Mouse (Mus musculus) thymus, adult 2 months (tissue): ENCODE data around the gene Dpyd. TPM values are rescaled to one million over a fixed set of nuclear protein-coding genes. Genes with fewer than 3 reads are reported as not detected.

Experiments
- DNase-seq: peaks from one replicate; pipeline ENCODE4 v3.0.0; 2021
- H3K27ac ChIP-seq: fragments of 200-500 bp; 2 replicates; pipeline ENCODE4 v1.5.1; 2012; ENCODE audit warnings: low read length, control low read depth; ENCODE audit not compliant: control insufficient read depth, insufficient read depth
- H3K27me3 ChIP-seq: fragments of 200-500 bp; 2 replicates; pipeline ENCODE4 v1.6.1; 2012; ENCODE audit warnings: mild to moderate bottlenecking, low read length, moderate library complexity, mixed read lengths; ENCODE audit not compliant: control insufficient read depth, insufficient read depth
- H3K36me3 ChIP-seq: fragments of 200-500 bp; 2 replicates; pipeline ENCODE4 v1.6.1; 2012; ENCODE audit warnings: mild to moderate bottlenecking, low read length, moderate library complexity; ENCODE audit not compliant: control insufficient read depth, insufficient read depth
- H3K4me1 ChIP-seq: fragments of 200-500 bp; replicated peaks from 2 replicates; pipeline ENCODE4 v1.6.1; 2012; ENCODE audit warnings: low read length; ENCODE audit not compliant: control insufficient read depth, insufficient read depth
- H3K4me3 ChIP-seq: fragments of 200-500 bp; 2 replicates; pipeline ENCODE4 v1.5.1; 2012; ENCODE audit warnings: mild to moderate bottlenecking, low read length, control low read depth, moderate library complexity; ENCODE audit not compliant: control insufficient read depth, insufficient read depth
- CTCF ChIP-seq: fragments of 200-500 bp; IDR thresholded peaks from 2 replicates; pipeline ENCODE4 v1.5.1; 2012; ENCODE audit warnings: mild to moderate bottlenecking, control low read depth, low read length, moderate library complexity, borderline replicate concordance; ENCODE audit not compliant: control insufficient read depth, poor library complexity, insufficient read depth; ENCODE audit errors: extremely low read depth
- POLR2A ChIP-seq: fragments of 200-500 bp; IDR thresholded peaks from 2 replicates; pipeline ENCODE4 v1.6.1; 2012; ENCODE audit warnings: mild to moderate bottlenecking, low read length, control low read depth, moderate library complexity; ENCODE audit not compliant: control insufficient read depth, poor library complexity, insufficient read depth; ENCODE audit errors: extremely low read depth
- WGBS: fragments of 180-500 bp; shearing (Covaris S2); methylation state at CpG from one replicate; pipeline ENCODE4 v1.1.7; 2018; 5-methylcytosine and 5-hydroxymethylcytosine counted together
- polyA plus RNA-seq: library from polyadenylated mRNA; depleted of rRNA; stranded (reverse); fragments of >200 nt; gene quantifications from 2 replicates; pipeline ENCODE4 v1.2.3, GENCODE M21; 2012

Gene Dpyd
- polyA plus RNA-seq, 1 experiment = 0.85 TPM

DNA sequence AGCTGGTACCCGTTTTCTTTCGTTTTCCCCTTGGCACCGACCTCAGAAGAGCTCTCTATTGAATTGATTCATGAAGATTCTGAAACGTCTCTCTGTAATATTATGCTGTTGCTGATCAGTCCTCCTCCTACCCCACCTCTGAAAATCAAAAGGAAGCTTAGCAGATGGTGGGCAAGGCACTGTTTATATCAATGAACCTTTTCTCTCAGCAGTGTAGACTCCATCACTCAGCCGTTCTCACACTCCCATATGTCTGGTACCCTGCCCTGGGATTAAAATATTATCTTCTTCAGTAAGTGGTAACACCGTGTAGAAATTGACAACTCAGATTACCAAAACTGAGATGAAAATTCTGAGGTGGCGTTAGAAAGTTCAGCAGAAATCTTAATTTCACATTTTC, 767.1 kb downstream of the Dpyd start:
- Histone ChIP-seq H3K27ac (no peak overlapping the region), H3K27me3 (no peaks in the 10 kb centered on the region), H3K4me1 (no peaks in the 10 kb centered on the region), H3K4me3 (no peak overlapping the region), H3K36me3 (no peaks in the 10 kb centered on the region)
- TF ChIP-seq CTCF (no peak), POLR2A (no peak)
- no peak for DNase-seq
- 85% methylated on average over 7 of the region's 7 CpGs for WGBS

DNA sequence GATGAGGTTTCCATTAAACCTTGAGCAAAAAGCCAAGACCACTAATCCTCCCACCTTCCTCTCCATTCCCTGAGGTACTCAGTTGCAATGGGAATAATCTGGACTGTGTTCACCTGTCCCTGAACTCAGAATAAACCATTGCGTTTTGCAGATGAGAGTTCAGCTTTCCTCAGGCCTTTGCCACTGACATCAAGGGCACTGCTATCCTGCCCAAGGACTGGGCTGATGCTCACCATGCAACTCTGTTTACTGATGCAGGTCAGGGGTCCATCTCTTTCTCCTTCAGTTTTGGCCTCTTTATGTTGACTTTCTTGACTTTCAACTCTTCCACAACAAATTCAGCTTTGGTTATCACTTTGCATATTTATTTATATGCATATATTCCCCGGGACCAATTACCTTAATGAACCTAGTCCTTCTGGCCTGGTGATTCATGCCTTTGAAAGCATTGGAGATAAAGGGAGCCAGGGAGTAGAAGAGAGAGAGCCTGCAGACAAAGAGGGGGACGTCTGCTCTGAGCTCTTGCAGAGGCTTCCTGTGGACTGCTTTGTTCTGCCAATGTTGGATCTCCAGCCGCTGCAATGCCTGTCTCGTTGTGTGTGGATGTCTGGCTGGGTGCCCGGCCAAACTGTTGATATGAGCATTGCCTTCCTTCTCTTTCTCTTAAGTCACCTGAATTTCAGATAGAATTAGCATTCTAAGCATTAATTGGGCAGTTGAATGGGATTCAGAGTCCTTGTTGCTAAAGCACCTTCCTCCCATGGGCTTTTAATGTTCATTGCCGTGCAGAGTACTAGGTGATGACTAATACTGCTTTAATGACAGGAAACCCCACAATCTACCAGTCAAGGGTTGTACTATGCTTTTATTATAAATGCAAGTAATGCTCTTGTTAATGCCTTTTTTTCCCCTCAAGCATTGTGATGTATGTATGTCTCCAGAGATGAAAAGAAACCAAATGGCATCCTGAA, 771.7 kb downstream of the Dpyd start:
- Histone ChIP-seq H3K4me3 (no peak overlapping the region), H3K4me1 (no peaks in the 10 kb centered on the region), H3K27ac (no peak overlapping the region), H3K27me3 (no peaks in the 10 kb centered on the region), H3K36me3 (no peaks in the 10 kb centered on the region)
- DNase-seq = no peak
- TF ChIP-seq CTCF (no peak), POLR2A (no peak)
- WGBS = 59% methylated on average over 7 of the region's 7 CpGs

DNA sequence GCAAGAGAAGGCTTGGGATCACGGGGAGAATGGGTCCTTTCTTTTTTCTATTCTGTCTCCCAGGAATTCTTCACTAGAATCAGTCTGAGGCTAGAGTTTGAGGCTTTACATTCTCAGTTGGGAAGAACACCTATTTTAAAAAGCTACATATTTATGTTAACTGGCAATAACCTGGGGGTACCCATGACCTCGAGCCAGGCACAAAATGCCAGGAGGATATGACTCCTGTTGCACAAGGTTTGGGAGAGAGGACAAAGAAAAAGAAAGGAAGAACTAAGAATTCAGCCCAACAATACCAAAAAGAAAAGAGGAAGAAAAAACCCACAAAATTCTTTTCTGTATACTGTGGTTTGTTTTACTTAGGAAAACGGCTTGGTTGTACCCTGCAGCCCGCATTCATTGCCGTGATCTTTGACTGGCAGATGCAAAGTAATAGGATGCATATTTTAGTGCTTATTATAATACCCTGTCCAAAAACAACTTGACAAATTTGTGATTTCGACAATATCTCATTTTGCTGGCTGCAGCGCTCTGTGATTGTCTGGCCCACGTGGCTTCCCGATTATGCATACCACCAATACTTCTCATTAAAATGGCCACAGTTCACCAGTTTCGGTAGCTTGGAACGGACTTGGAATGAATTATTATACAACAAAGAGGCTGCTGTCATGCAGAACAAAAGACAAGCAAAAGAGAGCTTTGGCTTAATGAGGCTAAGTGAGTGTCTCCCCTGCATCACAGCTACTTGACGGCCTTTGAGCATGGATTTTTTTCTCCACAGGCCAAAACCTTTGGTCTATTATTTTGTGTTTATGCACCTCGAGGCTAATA, 799.8 kb downstream of the Dpyd start:
- H3K27me3 ChIP-seq = no peaks in the 10 kb centered on the region
- no peak overlapping the region for H3K27ac ChIP-seq
- H3K4me3 ChIP-seq = no peak overlapping the region
- no peak for DNase-seq
- no peaks in the 10 kb centered on the region for H3K36me3 ChIP-seq
- no peaks in the 10 kb centered on the region for H3K4me1 ChIP-seq
- WGBS = 69% methylated on average over 13 of the region's 13 CpGs
- no peak for TF ChIP-seq CTCF
- TF ChIP-seq POLR2A = no peak

DNA sequence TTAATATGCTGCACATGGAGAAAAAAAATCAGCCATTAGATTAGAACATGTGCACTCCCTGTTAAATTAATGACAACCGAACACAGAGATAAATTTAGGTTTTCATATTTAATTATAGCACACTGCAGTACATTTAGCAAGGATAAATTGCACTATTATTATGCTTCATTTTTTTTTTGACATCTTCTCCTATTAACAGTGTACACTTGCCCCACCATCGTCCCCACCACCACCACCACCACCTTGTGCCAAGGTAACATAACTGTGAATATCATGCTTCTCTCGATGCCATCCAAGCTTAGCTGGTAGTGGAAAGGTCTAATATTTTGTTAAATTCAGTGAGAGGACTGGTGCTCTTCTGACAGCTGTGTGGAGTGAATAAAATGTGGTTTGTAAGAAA, 800.5 kb downstream of the Dpyd start:
- no peaks in the 10 kb centered on the region for H3K36me3 ChIP-seq
- H3K4me1 ChIP-seq = no peaks in the 10 kb centered on the region
- WGBS = 93% methylated on average over 3 of the region's 3 CpGs
- DNase-seq = no peak
- TF ChIP-seq POLR2A = no peak
- no peak for TF ChIP-seq CTCF
- H3K27ac ChIP-seq = no peak overlapping the region
- no peaks in the 10 kb centered on the region for H3K27me3 ChIP-seq
- H3K4me3 ChIP-seq = no peak overlapping the region

DNA sequence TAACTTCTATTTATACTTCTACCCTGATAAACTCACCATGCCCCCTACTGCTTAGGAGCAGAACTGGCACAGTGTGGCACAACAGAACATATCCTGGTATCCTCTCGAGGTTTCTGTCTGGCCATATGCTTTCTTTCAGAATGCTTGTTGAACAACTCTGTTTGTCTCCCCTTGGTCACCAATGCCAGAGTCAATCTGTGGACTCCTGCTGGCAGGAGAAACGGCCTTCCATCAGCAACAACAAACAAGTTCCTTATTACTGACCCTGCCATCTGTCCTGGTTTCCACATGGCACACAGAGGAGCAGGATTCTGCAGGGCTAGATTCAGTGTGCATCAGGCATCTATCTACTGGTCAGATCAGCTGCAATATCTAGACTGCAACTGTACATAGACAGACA, 807.0 kb downstream of the Dpyd start:
- Histone ChIP-seq H3K4me1 (no peaks in the 10 kb centered on the region), H3K36me3 (no peaks in the 10 kb centered on the region), H3K27me3 (no peaks in the 10 kb centered on the region), H3K27ac (no peak overlapping the region), H3K4me3 (no peak overlapping the region)
- 65% methylated on average over 2 of the region's 2 CpGs for WGBS
- TF ChIP-seq CTCF (no peak), POLR2A (no peak)
- no peak for DNase-seq

DNA sequence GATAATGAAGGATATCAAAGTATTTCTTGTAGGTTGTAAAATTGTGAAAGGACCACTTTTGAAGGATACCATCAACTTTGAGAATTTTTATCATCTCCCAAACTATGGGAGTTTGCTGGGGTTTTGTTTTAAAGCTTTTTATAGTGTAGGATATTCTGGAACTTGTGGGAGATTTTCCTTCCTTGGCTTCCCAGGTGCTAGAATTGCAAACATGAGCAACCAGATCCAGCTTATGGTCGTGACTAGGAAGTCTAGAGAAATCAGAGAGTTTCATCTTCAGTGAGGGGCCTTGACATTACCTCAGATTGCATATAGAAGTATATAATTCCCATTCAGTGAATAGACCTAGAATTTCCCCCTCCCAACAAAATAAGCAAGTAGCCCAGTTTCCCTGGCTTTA, 819.2 kb downstream of the Dpyd start:
- H3K36me3 ChIP-seq = no peaks in the 10 kb centered on the region
- H3K27me3 ChIP-seq = no peaks in the 10 kb centered on the region
- no peak for DNase-seq
- H3K4me3 ChIP-seq = no peak overlapping the region
- H3K4me1 ChIP-seq = no peaks in the 10 kb centered on the region
- no peak for TF ChIP-seq CTCF
- TF ChIP-seq POLR2A = no peak
- WGBS = 48% methylated on average over 1 of the region's 1 CpGs
- no peak overlapping the region for H3K27ac ChIP-seq

DNA sequence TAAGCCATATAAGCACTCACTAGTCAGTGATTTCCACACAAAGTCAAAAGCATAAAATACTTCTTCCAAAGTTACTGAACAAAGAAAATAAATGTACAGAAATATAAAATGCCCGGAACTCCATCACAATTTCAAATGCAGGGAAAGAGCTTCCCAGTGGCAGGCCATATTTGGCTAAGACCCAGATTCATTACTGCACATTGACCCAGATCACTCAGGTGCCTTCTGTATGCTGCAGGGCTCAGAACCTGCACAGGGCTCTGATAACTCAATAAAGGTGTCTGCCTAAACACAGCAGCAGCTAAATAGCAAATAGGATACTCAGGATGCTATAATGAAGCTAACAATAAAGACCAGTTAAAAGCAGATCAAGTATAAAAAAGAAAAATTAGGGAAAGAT, 820.5 kb downstream of the Dpyd start:
- Histone ChIP-seq H3K4me3 (no peak overlapping the region), H3K4me1 (no peaks in the 10 kb centered on the region), H3K36me3 (no peaks in the 10 kb centered on the region), H3K27ac (no peak overlapping the region), H3K27me3 (no peaks in the 10 kb centered on the region)
- no peak for DNase-seq
- WGBS = 96% methylated on average over 1 of the region's 1 CpGs
- no peak for TF ChIP-seq POLR2A
- TF ChIP-seq CTCF = no peak
